Mouse (Mus musculus): ENCODE measurements around the gene Cd4.

GRCm38 (mm10) chr6:124925173-124925793 is 37.3 kb upstream of the Cd4 start:
- TF ChIP-seq TCF12 (IDR thresholded peaks at IDR 0.05; ENCODE audit: insufficient read depth, poor library complexity, severe bottlenecking) (no peak), POLR2A (IDR thresholded peaks at IDR 0.05; ENCODE audit: insufficient read length, low read depth) (no peak), USF1 (IDR thresholded peaks at IDR 0.05; ENCODE audit: low read depth) (no peak), E2F4 (IDR thresholded peaks at IDR 0.05; ENCODE audit: insufficient read depth) (no peak), POLR2AphosphoS2 (IDR thresholded peaks at IDR 0.05; ENCODE audit: insufficient read length, low read depth) (no peak), MYOD1 (IDR thresholded peaks at IDR 0.05; ENCODE audit: control insufficient read depth in 1 of 3, insufficient read length in 2 of 3, low read depth in 2 of 3) (no peak), SRF (IDR thresholded peaks at IDR 0.05; ENCODE audit: control insufficient read depth, insufficient read length, low read depth) (no peak), MAX (IDR thresholded peaks at IDR 0.05; ENCODE audit: low read depth) (no peak)

Data from myocyte (in vitro differentiated cells).